8 mouse cellular contexts compared by ENCODE assay signal in the genomic region with DNA sequence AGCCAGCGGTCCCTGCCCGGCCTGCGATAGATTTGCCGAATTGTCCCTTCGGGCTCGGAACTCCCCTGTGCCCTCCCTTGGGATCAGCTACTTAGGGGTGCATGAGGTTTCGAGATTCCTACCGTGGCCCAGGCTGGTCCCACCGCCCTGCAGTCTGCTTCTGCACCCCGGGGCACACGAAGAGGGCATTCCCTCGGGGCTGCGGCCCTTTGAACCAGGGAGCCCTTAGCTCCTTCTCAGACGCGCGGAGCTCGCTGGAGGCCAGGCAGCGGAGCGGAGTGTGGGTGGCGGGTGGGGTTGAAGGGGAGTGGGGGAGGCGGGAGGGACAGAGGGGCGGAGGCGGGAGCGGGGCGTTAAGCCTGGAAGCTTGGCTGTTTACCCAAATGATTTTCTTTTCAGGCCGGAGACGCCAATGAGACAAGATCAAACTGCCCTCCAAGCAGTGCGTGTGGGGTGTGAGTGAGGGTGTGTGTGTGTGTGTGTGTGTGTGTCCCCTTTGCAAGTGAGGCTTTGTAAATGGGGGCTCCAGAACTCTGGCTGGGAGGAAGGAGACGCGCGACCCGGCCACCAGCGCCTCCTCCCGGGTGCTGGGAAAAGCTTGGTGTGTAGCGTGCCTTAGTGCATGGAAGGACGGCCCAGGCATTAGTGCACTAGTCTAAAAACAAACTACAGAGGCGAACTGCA. TPM values are rescaled to one million over a fixed set of nuclear protein-coding genes. Genes with fewer than 3 reads are reported as not detected.
DNase-seq lines count a peak whose midpoint lies in the region; ATAC-seq lines count a peak whose summit lies in the region.

No protein-coding gene starts in this region.

- WGBS in embryonic facial prominence, embryonic 13.5 days: 3% methylated on average over 37 of the region's 37 CpGs
- under 1% methylated on average over 36 of the region's 37 CpGs for WGBS in kidney, embryonic 14.5 days
- under 1% methylated on average over 37 of the region's 37 CpGs for WGBS in midbrain, embryonic 13.5 days

- peaks cover 12% of the 10 kb centered on the region; the same call in 1 of the 2 replicates for H3K4me1 ChIP-seq in embryonic facial prominence, embryonic 13.5 days
- peaks cover 17% of the 10 kb centered on the region for H3K4me1 ChIP-seq in kidney, embryonic 14.5 days (ENCODE audit: control insufficient read depth, insufficient read depth, low read length)
- peaks cover 40% of the 10 kb centered on the region for H3K4me1 ChIP-seq in midbrain, embryonic 13.5 days (replicated peaks)

- peak overlapping the region; percentile 27 for H3K4me3 ChIP-seq in embryonic facial prominence, embryonic 13.5 days
- peak overlapping the region; percentile 24 for H3K4me3 ChIP-seq in kidney, embryonic 14.5 days (ENCODE audit: low read length)
- H3K4me3 ChIP-seq in midbrain, embryonic 13.5 days (replicated peaks): peak overlapping the region; percentile 33

- H3K4me2 ChIP-seq in embryonic facial prominence, embryonic 13.5 days: peak overlapping the region; percentile 48
- peak overlapping the region; percentile 54 for H3K4me2 ChIP-seq in kidney, embryonic 14.5 days (replicated peaks; ENCODE audit: low read depth, low read length)
- peak overlapping the region; percentile 60 for H3K4me2 ChIP-seq in midbrain, embryonic 13.5 days (replicated peaks)

- no peaks in the 10 kb centered on the region for H3K36me3 ChIP-seq in embryonic facial prominence, embryonic 13.5 days
- H3K36me3 ChIP-seq in kidney, embryonic 14.5 days (ENCODE audit: control insufficient read depth, insufficient read depth, low read length): peaks cover 6% of the 10 kb centered on the region; the same call in 1 of the 2 replicates
- no peaks in the 10 kb centered on the region for H3K36me3 ChIP-seq in midbrain, embryonic 13.5 days

- H3K9me3 ChIP-seq in embryonic facial prominence, embryonic 13.5 days: no peaks in the 10 kb centered on the region
- no peaks in the 10 kb centered on the region for H3K9me3 ChIP-seq in kidney, embryonic 14.5 days (ENCODE audit: control insufficient read depth, low read length)
- H3K9me3 ChIP-seq in midbrain, embryonic 13.5 days: no peaks in the 10 kb centered on the region

- no peak for ATAC-seq in embryonic facial prominence, embryonic 13.5 days (ENCODE audit: insufficient number of reproducible peaks, insufficient read depth, low FRiP score, low TSS enrichment, low read depth)
- peak; percentile 54 for ATAC-seq in kidney, embryonic 14.5 days (ENCODE audit: low FRiP score, low TSS enrichment)
- peak; percentile 53 for ATAC-seq in midbrain, embryonic 13.5 days

- H3K9ac ChIP-seq in embryonic facial prominence, embryonic 13.5 days: 0 out of 2 replicates have a peak overlapping the region, but pooled peaks have one; percentile 44
- H3K9ac ChIP-seq in kidney, embryonic 14.5 days (ENCODE audit: low read depth, low read length): peak overlapping the region; percentile 32
- peak overlapping the region; percentile 55 for H3K9ac ChIP-seq in midbrain, embryonic 13.5 days (replicated peaks)

- peaks cover 96% of the 10 kb centered on the region for H3K27me3 ChIP-seq in embryonic facial prominence, embryonic 13.5 days
- H3K27me3 ChIP-seq in kidney, embryonic 14.5 days (ENCODE audit: control insufficient read depth, insufficient read depth, low read length): peaks cover 5% of the 10 kb centered on the region; the same call in 1 of the 2 replicates
- H3K27me3 ChIP-seq in midbrain, embryonic 13.5 days: peaks cover 95% of the 10 kb centered on the region

- DNase-seq in adrenal gland, postnatal 10 days: peak; percentile 58
- no peak for DNase-seq in adrenal gland, postnatal 14 days
- DNase-seq in thymus, adult 18-20 months: no peak
- no peak for DNase-seq in cerebellum, adult 9-11 months
- no peak for DNase-seq in layer of hippocampus, adult 9-11 months

- no peak overlapping the region for H3K27ac ChIP-seq in embryonic facial prominence, embryonic 13.5 days
- peak overlapping the region; percentile 31; the same call in 1 of the 2 replicates for H3K27ac ChIP-seq in kidney, embryonic 14.5 days (ENCODE audit: low read depth, low read length)
- peak overlapping the region; percentile 87 for H3K27ac ChIP-seq in midbrain, embryonic 13.5 days

RNA-seq across cellular contexts. Expression of a gene that starts 28.8 kb away (rescaled TPM):
- 10 to 100 TPM; 78.3 to 79.6 TPM for total RNA-seq in adrenal gland, postnatal 10 days (2021)
- total RNA-seq in adrenal gland, postnatal 14 days (2021): 91.5 and 106 TPM in 2 replicates
- 36.0 and 42.9 TPM in 2 replicates for polyA plus RNA-seq in embryonic facial prominence, embryonic 13.5 days (2015; fragmentation: Nextera tagmentation; extraction: Ambion mirVana)
- 310 and 320 TPM in 2 replicates for polyA plus RNA-seq in kidney, embryonic 14.5 days (2014; fragmentation: Nextera tagmentation; extraction: Ambion mirVana)
- 132 and 143 TPM in 2 replicates for polyA plus RNA-seq in midbrain, embryonic 13.5 days (2015; fragmentation: Nextera tagmentation; extraction: Ambion mirVana)
